ENCODE assay signal across 9 mouse cellular contexts in the genomic region with DNA sequence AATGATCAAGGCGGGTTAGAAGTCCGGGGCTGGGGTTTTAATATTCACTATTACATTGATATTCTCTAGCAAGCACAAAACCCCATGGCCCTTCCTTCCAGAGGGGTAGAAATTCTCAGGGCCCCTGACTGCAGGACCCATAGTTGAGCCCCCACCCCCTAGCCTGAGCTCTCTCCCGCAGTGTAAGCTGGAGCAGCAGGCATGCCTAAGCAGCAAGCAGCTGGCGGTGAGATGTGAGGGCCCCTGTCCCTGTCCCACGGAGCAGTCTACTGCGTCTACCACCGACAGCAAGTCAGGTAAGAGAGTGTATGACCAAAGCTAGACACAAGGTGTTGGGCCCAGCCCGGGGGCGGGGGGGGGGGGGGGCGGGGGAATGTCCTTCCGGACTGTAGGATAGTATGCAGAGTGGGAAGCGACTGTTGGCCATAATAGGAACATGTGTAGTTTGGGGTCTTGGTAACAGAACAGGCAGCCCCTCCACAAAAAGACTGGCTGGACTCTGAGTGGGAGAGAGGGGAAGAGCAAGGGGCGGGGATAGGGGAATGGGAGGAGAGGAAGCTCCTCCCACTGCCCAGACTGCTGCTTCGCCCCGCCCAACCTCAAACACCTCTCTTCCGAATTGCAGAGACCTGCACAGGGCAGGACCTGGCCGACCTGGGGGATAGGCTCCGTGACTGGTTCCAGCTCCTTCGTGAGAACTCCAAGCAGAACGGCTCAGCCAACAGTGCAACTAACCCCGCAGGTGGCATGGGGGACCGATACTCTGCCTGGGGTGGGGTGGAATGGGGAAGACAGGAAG. TPM values are rescaled to one million over a fixed set of nuclear protein-coding genes. Genes with fewer than 3 reads are reported as not detected.
A peak's percentile ranks its signal among the peaks of the same experiment; 100 is the strongest.
DNase-seq lines count a peak whose midpoint lies in the region; ATAC-seq and TF ChIP-seq lines count a peak whose summit lies in the region.
"Had no signal": no experiment of that assay in that cellular context is flagged by ENCODE, and none has a peak within 500 bp of the region (broad histone marks: within the 10 kb centered on the region; RNA-seq: fewer than 3 reads in every experiment).

No protein-coding gene starts in this region.

- peaks cover 30% of the 10 kb centered on the region for H3K36me3 ChIP-seq in kidney, embryonic 15.5 days
- H3K36me3 ChIP-seq in intestine, embryonic 16.5 days (ENCODE audit: control insufficient read depth, insufficient read depth, low read length), result no peaks in the 10 kb centered on the region
- H3K36me3 ChIP-seq in midbrain, postnatal 0 days (ENCODE audit: insufficient read depth, low read length), result peaks cover 58% of the 10 kb centered on the region

- H3K9me3 ChIP-seq in kidney, embryonic 15.5 days (replicated peaks), result no peaks in the 10 kb centered on the region
- no peaks in the 10 kb centered on the region for H3K9me3 ChIP-seq in intestine, embryonic 16.5 days (ENCODE audit: control insufficient read depth, low read length)
- H3K9me3 ChIP-seq in midbrain, postnatal 0 days (ENCODE audit: low read length), result no peaks in the 10 kb centered on the region

- TF ChIP-seq CTCF in midbrain, postnatal 0 days (IDR thresholded peaks at IDR 0.05), result no peak

- no peak overlapping the region; the same call in 1 of the 2 replicates for H3K4me3 ChIP-seq in kidney, embryonic 15.5 days (replicated peaks)
- peak overlapping the region; percentile 19; the same call in 1 of the 2 replicates for H3K4me3 ChIP-seq in intestine, embryonic 16.5 days (ENCODE audit: low read length)
- no peak overlapping the region for H3K4me3 ChIP-seq in midbrain, postnatal 0 days (ENCODE audit: low read depth, low read length)
- H3K4me3 ChIP-seq: erythroblast, embryonic 14.5 days had no signal

- peak overlapping the region; percentile 35 for H3K4me2 ChIP-seq in kidney, embryonic 15.5 days
- peak overlapping the region; percentile 28 for H3K4me2 ChIP-seq in intestine, embryonic 16.5 days (ENCODE audit: low read depth, low read length)
- no peak overlapping the region for H3K4me2 ChIP-seq in midbrain, postnatal 0 days (ENCODE audit: low read depth, low read length, poor library complexity, severe bottlenecking)

- 29% methylated on average over 22 of the region's 22 CpGs for WGBS in kidney, embryonic 15.5 days
- WGBS in intestine, embryonic 16.5 days, result 24% methylated on average over 22 of the region's 22 CpGs
- WGBS in midbrain, postnatal 0 days, result 23% methylated on average over 22 of the region's 22 CpGs

- no peak overlapping the region for H3K27ac ChIP-seq in kidney, embryonic 15.5 days
- no peak overlapping the region for H3K27ac ChIP-seq in intestine, embryonic 16.5 days (ENCODE audit: low read length)
- H3K27ac ChIP-seq in midbrain, postnatal 0 days (ENCODE audit: low read depth, low read length), result no peak overlapping the region

- no peak overlapping the region for H3K9ac ChIP-seq in kidney, embryonic 15.5 days
- no peak overlapping the region for H3K9ac ChIP-seq in intestine, embryonic 16.5 days (ENCODE audit: low read depth, low read length)
- no peak overlapping the region for H3K9ac ChIP-seq in midbrain, postnatal 0 days (replicated peaks; ENCODE audit: low read length, poor library complexity, severe bottlenecking)

- no peaks in the 10 kb centered on the region for H3K27me3 ChIP-seq in kidney, embryonic 15.5 days
- H3K27me3 ChIP-seq in intestine, embryonic 16.5 days (replicated peaks; ENCODE audit: control insufficient read depth, insufficient read depth, low read length), result no peaks in the 10 kb centered on the region
- no peaks in the 10 kb centered on the region for H3K27me3 ChIP-seq in midbrain, postnatal 0 days (ENCODE audit: insufficient read depth, low read length)

- DNase-seq in kidney, postnatal 10 days, result no peak
- DNase-seq in embryo, embryonic 9.5 days (ENCODE audit: extremely low spot score), result peak; percentile 33
- DNase-seq in midbrain, postnatal 0 days (ENCODE audit: low spot score), result no peak
- no peak for DNase-seq in frontal cortex, adult 2 months (ENCODE audit: extremely low spot score in 1 of 2, low spot score in 1 of 2)
- DNase-seq in cerebellum, adult 9-10 months, result no peak
- no peak for DNase-seq in adrenal gland, adult 8-10 months

- H3K4me1 ChIP-seq in kidney, embryonic 15.5 days, result peaks cover 4% of the 10 kb centered on the region; the same call in 1 of the 2 replicates
- H3K4me1 ChIP-seq in intestine, embryonic 16.5 days (ENCODE audit: control insufficient read depth, insufficient read depth, low read length), result peaks cover 3% of the 10 kb centered on the region; the same call in 1 of the 2 replicates
- H3K4me1 ChIP-seq in midbrain, postnatal 0 days (ENCODE audit: insufficient read depth, low read length), result no peaks in the 10 kb centered on the region

- peak; percentile 59; the same call in 1 of the 2 replicates for ATAC-seq in kidney, embryonic 15.5 days (replicated peaks; ENCODE audit: low FRiP score)
- ATAC-seq in intestine, embryonic 16.5 days, result peak; percentile 67
- ATAC-seq in midbrain, postnatal 0 days (ENCODE audit: low FRiP score), result peak; percentile 10; the same call in 1 of the 2 replicates

RNA-seq across cellular contexts. Expression of a gene that starts 19.7 kb away (rescaled TPM):
- polyA plus RNA-seq in kidney, embryonic 15.5 days (2015; fragmentation: Nextera tagmentation; extraction: Ambion mirVana), result 49.4 and 52.8 TPM in 2 replicates
- polyA plus RNA-seq in intestine, embryonic 16.5 days (2015; fragmentation: Nextera tagmentation; extraction: Ambion mirVana), result 3.4 and 3.6 TPM in 2 replicates
- 275 and 308 TPM in 2 replicates for total RNA-seq in midbrain, postnatal 0 days (2014; rRNA removed)
- 109 and 117 TPM in 2 replicates for polyA plus RNA-seq in midbrain, postnatal 0 days (2015; fragmentation: Nextera tagmentation; extraction: Ambion mirVana)
- 362 and 366 TPM in 2 replicates for polyA plus RNA-seq in frontal cortex, adult 2 months (2012; rRNA removed)
- 10 to 100 TPM; 55.0 to 86.5 (median 65.1) TPM for total RNA-seq in adrenal gland, adult 8-10 months (2022)

Comparison
In these comparisons a context has a peak if more than half of its experiments do, and no peak if none do; other contexts are left out.
1. ATAC-seq: peak in every context shown above with its lines; median percentile 67 in intestine, embryonic 16.5 days; 59 in kidney, embryonic 15.5 days; 10 in midbrain, postnatal 0 days.
2. RNA of a gene that starts 19.7 kb away (polyA plus RNA-seq): 362 to 366 TPM in frontal cortex, adult 2 months, 109 to 117 TPM in midbrain, postnatal 0 days and 49.4 to 52.8 TPM in kidney, embryonic 15.5 days; 3.4 to 3.6 TPM in intestine, embryonic 16.5 days; every median in the first group is over 10 times any median in the second.